Mouse (Mus musculus) thymus, adult 2 months (tissue): Measurements from ENCODE around the gene Colq. TPM values are rescaled to one million over a fixed set of nuclear protein-coding genes. Genes with fewer than 3 reads are reported as not detected.

ENCODE experiments used
- DNase-seq: peaks from one replicate; pipeline ENCODE4 v3.0.0; 2021
- H3K27ac ChIP-seq: fragments of 200-500 bp; 2 replicates; pipeline ENCODE4 v1.5.1; 2012; ENCODE audit warnings: low read length, control low read depth; ENCODE audit not compliant: control insufficient read depth, insufficient read depth
- H3K27me3 ChIP-seq: fragments of 200-500 bp; 2 replicates; pipeline ENCODE4 v1.6.1; 2012; ENCODE audit warnings: mild to moderate bottlenecking, low read length, moderate library complexity, mixed read lengths; ENCODE audit not compliant: control insufficient read depth, insufficient read depth
- H3K36me3 ChIP-seq: fragments of 200-500 bp; 2 replicates; pipeline ENCODE4 v1.6.1; 2012; ENCODE audit warnings: mild to moderate bottlenecking, low read length, moderate library complexity; ENCODE audit not compliant: control insufficient read depth, insufficient read depth
- H3K4me1 ChIP-seq: fragments of 200-500 bp; replicated peaks from 2 replicates; pipeline ENCODE4 v1.6.1; 2012; ENCODE audit warnings: low read length; ENCODE audit not compliant: control insufficient read depth, insufficient read depth
- H3K4me3 ChIP-seq: fragments of 200-500 bp; 2 replicates; pipeline ENCODE4 v1.5.1; 2012; ENCODE audit warnings: mild to moderate bottlenecking, low read length, control low read depth, moderate library complexity; ENCODE audit not compliant: control insufficient read depth, insufficient read depth
- CTCF ChIP-seq: fragments of 200-500 bp; IDR thresholded peaks from 2 replicates; pipeline ENCODE4 v1.5.1; 2012; ENCODE audit warnings: mild to moderate bottlenecking, control low read depth, low read length, moderate library complexity, borderline replicate concordance; ENCODE audit not compliant: control insufficient read depth, poor library complexity, insufficient read depth; ENCODE audit errors: extremely low read depth
- POLR2A ChIP-seq: fragments of 200-500 bp; IDR thresholded peaks from 2 replicates; pipeline ENCODE4 v1.6.1; 2012; ENCODE audit warnings: mild to moderate bottlenecking, low read length, control low read depth, moderate library complexity; ENCODE audit not compliant: control insufficient read depth, poor library complexity, insufficient read depth; ENCODE audit errors: extremely low read depth
- WGBS: fragments of 180-500 bp; shearing (Covaris S2); methylation state at CpG from one replicate; pipeline ENCODE4 v1.1.7; 2018; 5-methylcytosine and 5-hydroxymethylcytosine counted together
- polyA plus RNA-seq: library from polyadenylated mRNA; depleted of rRNA; stranded (reverse); fragments of >200 nt; gene quantifications from 2 replicates; pipeline ENCODE4 v1.2.3, GENCODE M21; 2012

Gene Colq
- polyA plus RNA-seq, 1 experiment: 151 TPM

DNA sequence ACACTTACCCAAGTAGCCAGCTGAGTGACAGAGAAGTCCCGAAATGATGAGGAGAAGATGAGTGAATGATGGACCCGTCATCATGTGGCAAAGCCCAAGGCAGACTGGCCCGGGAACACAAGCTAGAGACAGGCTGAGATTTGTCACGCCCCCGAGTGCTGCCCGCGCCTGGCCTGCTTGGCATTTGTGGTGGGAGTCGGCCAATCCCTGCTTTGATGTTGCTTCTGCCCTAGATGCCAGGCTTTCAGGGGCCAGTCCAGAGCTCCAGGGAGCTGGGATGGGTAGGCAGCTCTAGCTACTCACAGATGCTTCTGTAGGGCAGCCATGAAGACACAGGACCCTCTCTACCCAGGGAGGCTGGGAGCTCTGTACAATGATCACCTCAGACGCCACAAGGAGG, 33.4 kb downstream of the Colq start:
- Histone ChIP-seq H3K27ac (peak overlapping the region; percentile 100), H3K27me3 (no peaks in the 10 kb centered on the region), H3K4me3 (no peak overlapping the region), H3K36me3 (peaks cover 12% of the 10 kb centered on the region), H3K4me1 (peaks cover 78% of the 10 kb centered on the region)
- 85% methylated on average over 9 of the region's 9 CpGs for WGBS
- DNase-seq: no peak
- no peak for TF ChIP-seq CTCF
- no peak for TF ChIP-seq POLR2A

DNA sequence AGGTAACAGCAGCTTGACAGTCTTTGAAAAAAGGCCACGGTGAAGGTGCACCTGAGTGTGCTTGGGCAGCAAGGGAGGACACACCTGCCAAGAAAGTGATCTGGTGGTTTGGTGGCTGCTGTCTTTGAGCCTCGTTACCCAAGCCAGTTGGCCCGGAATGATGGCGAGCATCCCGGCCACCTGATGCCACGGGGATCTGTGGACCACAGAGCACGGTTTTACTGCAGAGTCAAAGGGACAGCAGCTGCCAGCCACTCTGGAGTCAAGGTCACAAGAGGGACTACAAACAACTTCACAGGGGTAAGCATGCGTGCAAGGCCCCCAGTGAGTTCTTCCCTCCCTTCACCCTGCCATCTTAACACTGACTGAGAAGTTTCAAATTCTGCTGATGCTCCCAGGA, 33.9 kb downstream of the Colq start:
- H3K36me3 ChIP-seq: peaks cover 17% of the 10 kb centered on the region
- peak overlapping the region; percentile 100 for H3K27ac ChIP-seq
- peaks cover 80% of the 10 kb centered on the region for H3K4me1 ChIP-seq
- 20% methylated on average over 8 of the region's 8 CpGs for WGBS
- TF ChIP-seq CTCF: no peak
- TF ChIP-seq POLR2A: no peak
- H3K27me3 ChIP-seq: no peaks in the 10 kb centered on the region
- 0 out of 2 replicates have a peak overlapping the region, but pooled peaks have one; percentile 12 for H3K4me3 ChIP-seq
- peak; percentile 47 for DNase-seq

DNA sequence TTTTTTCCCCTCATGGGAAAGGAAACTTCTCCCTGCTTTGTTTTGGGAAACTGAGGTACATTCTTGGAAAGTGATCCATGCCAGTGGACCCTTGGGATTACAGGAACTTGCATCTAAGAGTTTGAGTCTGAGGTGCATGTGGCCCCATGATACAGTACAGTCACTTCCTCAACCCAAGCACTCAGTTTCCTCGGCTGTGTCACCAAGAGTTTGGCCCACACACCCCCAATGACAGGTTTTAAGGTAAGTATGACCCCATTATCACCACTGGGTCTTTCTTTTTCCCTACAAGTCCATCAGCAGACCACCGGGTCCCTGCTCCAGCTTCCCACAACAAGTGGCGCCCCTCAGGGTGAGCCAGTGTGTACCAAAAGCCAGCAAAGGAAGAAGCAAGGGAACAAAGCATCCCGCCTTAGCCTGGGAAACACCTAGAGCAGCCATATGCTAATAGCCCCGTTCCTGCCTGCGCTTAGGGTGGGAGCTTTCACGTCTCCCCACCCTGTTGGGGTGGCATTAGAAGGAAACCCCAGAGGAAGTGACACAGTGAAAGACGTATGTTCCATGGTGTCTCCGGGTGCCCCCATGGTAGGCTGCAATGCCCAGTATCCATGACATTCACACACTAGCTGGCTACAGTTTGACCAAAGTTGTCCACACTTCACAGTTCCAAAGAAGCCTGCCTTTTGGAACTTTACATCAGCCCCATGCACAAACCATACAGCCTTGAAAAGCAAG, 34.5 kb downstream of the Colq start:
- Histone ChIP-seq H3K4me1 (peaks cover 80% of the 10 kb centered on the region), H3K27ac (peak overlapping the region; percentile 100), H3K27me3 (no peaks in the 10 kb centered on the region), H3K4me3 (0 out of 2 replicates have a peak overlapping the region, but pooled peaks have one; percentile 35), H3K36me3 (peaks cover 23% of the 10 kb centered on the region)
- DNase-seq: peak; percentile 46
- TF ChIP-seq POLR2A: no peak
- TF ChIP-seq CTCF: no peak
- WGBS: 55% methylated on average over 9 of the region's 9 CpGs

DNA sequence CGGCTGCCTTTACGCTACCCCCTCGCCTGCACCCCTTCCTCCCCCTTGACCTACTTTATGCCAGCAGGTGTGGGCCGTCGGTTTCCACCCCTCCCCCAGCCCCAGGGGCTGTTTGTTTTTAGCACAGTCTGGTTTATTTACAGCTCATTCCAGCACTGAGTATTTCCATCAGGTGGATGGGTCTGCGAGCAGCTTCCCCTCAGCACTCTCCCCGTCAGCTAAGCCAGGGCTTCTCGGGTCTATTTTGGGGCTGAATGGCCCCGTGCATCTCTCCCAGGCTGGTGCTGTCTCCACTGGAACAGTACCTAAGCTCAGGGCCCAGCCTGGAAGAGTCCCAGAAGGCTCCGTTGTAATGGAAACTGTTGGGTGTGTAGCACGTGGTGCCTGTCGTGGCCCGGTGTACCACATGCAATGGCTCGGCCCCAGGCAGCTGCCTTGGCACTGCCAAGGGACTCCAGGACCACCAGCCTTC, 35.1 kb downstream of the Colq start:
- Histone ChIP-seq H3K4me1 (peaks cover 76% of the 10 kb centered on the region), H3K4me3 (peak overlapping the region; percentile 35), H3K27ac (peak overlapping the region; percentile 100), H3K36me3 (peaks cover 28% of the 10 kb centered on the region), H3K27me3 (no peaks in the 10 kb centered on the region)
- peak; percentile 94 for DNase-seq
- 6% methylated on average over 14 of the region's 14 CpGs for WGBS
- TF ChIP-seq POLR2A: peak; percentile 71; the same call in 1 of the 2 replicates
- peak; percentile 39; the same call in 1 of the 2 replicates for TF ChIP-seq CTCF

DNA sequence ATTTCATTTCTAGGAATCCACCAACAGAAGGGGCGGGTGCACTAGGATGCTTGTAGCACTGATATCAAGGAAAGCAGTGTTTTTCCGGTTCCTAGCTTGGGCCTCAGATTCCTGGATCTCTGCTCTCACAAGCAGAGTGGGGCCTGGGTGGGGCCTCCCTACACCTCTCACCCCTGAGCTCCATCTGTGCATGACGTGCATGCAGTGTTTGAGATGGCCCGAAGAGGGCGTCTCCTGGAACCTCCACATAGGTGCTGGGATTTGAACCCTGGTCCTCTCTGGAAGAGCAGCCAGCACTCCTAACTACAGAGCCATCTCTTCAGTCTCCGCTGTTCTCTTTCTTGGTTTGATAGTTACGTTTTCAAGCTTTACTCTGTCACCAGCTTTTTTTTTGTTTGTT, 36.1 kb downstream of the Colq start:
- Histone ChIP-seq H3K4me3 (no peak overlapping the region), H3K4me1 (peaks cover 71% of the 10 kb centered on the region), H3K36me3 (peaks cover 38% of the 10 kb centered on the region), H3K27ac (peak overlapping the region; percentile 100), H3K27me3 (no peaks in the 10 kb centered on the region)
- WGBS: 73% methylated on average over 7 of the region's 7 CpGs
- peak; percentile 64 for DNase-seq
- TF ChIP-seq POLR2A (no peak), CTCF (peak; percentile 57; the same call in 1 of the 2 replicates)

DNA sequence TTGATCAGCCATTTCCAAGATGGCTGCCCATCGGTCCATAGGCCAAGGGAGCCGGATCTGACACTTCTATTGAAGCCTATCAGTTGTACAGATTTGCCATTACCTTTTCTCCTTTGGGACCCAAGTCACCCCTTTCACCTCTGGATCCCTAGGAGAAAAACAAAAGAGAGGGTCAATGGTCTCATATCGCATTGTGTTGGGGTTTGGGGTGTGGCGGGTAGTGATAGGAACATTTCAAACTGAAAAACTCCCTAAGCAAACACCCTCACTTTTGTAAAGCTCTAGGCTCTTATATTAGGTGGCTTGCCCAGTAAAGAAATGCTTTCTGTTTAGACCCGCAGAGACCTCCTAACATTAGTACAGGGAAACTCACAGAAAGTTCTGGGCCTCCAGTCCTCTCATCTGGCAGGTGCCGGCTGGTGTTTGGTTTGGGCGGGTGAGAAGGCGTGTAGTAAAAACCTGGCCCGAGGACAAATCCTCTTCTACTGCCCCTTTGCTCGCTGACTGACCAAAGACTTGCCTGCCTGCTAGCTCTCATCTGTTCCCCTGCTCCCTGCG, 47.2 kb downstream of the Colq start:
- TF ChIP-seq CTCF (no peak), POLR2A (no peak)
- H3K27me3 ChIP-seq: no peaks in the 10 kb centered on the region
- 99% methylated on average over 11 of the region's 11 CpGs for WGBS

More for the DNA sequence above, 47.2 kb downstream of the Colq start:
- peaks cover 26% of the 10 kb centered on the region for H3K4me1 ChIP-seq
- no peak overlapping the region for H3K4me3 ChIP-seq
- no peak for DNase-seq
- H3K27ac ChIP-seq: no peak overlapping the region
- peaks cover 61% of the 10 kb centered on the region for H3K36me3 ChIP-seq
